Mouse (Mus musculus) liver, embryonic 16.5 days (tissue): ENCODE results near the gene Kdm1a. TPM values are rescaled to one million over a fixed set of nuclear protein-coding genes. Genes with fewer than 3 reads are reported as not detected.

Source experiments
- ATAC-seq: fragments of 200-750 bp; cut with Nextera tagmentation; 2 replicates; pipeline ENCODE4 v1.8.0; 2017; ENCODE audit warnings: low read depth, mild to moderate bottlenecking, moderate number of reproducible peaks, moderate library complexity
- H3K27ac ChIP-seq: fragments of 300-500 bp; sonication (generic); 2 replicates; pipeline ENCODE4 v1.5.1; 2014; ENCODE audit warnings: mild to moderate bottlenecking, low read length
- H3K27me3 ChIP-seq: fragments of 300-500 bp; sonication (generic); 2 replicates; pipeline ENCODE4 v1.6.1; 2014; ENCODE audit warnings: low read depth, low read length, mixed read lengths; ENCODE audit not compliant: control insufficient read depth, insufficient read depth
- H3K36me3 ChIP-seq: fragments of 300-500 bp; sonication (generic); 2 replicates; pipeline ENCODE4 v1.6.1; 2014; ENCODE audit warnings: mild to moderate bottlenecking; ENCODE audit not compliant: control insufficient read depth, insufficient read depth
- H3K4me1 ChIP-seq: fragments of 300-500 bp; sonication (generic); 2 replicates; pipeline ENCODE4 v1.6.1; 2014; ENCODE audit warnings: low read depth, low read length, mixed read lengths; ENCODE audit not compliant: control insufficient read depth
- H3K4me2 ChIP-seq: fragments of 300-500 bp; sonication (generic); 2 replicates; pipeline ENCODE4 v1.6.1; 2014; ENCODE audit warnings: low read depth, low read length, mixed read lengths
- H3K4me3 ChIP-seq: fragments of 300-500 bp; sonication (generic); 2 replicates; pipeline ENCODE4 v1.5.1; 2014; ENCODE audit warnings: low read depth, mild to moderate bottlenecking, low read length
- H3K9ac ChIP-seq: fragments of 300-500 bp; sonication (generic); 2 replicates; pipeline ENCODE4 v1.6.1; 2014; ENCODE audit warnings: low read depth, low read length
- H3K9me3 ChIP-seq: fragments of 300-500 bp; sonication (generic); replicated peaks from 2 replicates; pipeline ENCODE4 v1.6.1; 2016; ENCODE audit warnings: low read length; ENCODE audit not compliant: control insufficient read depth
- WGBS: fragments of 180-500 bp; shearing (Covaris S2); extraction: QIAGEN DNeasy Blood & Tissue Kit; methylation state at CpG from one replicate; pipeline ENCODE4 v1.1.7; 2014; ENCODE audit not compliant: insufficient replicate concordance; 5-methylcytosine and 5-hydroxymethylcytosine counted together
- polyA plus RNA-seq: library from polyadenylated mRNA; unstranded; fragments of >200 nt; fragmentation: Nextera tagmentation; extraction: Ambion mirVana; gene quantifications from 2 replicates; pipeline ENCODE4 v1.2.1, GENCODE M21; 2015

Kdm1a gene
- polyA plus RNA-seq, 1 experiment from 2014 or later, result 6.6 TPM

DNA sequence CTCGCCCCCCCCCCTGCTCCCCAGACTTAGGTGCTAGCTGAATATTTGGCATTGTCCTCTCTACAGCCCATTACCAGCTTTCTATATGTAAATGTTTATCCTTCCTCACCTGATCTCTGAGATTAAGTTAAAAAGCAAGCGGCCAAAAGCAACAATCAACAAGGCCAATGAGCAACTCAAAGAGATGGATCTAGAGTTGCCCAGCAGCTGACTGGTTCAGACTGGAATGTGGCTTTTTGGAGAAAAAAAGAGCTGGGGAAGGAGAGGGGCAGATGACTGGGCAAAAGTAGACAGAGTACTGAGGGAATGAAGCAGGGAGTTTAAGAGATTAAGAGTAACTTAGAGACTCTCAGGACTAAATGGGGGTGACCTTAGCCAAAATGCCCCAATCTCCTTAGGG lies 8.5 kb downstream of the Kdm1a start:
- no peaks in the 10 kb centered on the region for H3K9me3 ChIP-seq
- no peaks in the 10 kb centered on the region for H3K27me3 ChIP-seq
- WGBS, result 67% methylated on average over 2 of the region's 2 CpGs
- H3K9ac ChIP-seq, result no peak overlapping the region
- H3K27ac ChIP-seq, result no peak overlapping the region
- H3K4me3 ChIP-seq, result no peak overlapping the region
- H3K36me3 ChIP-seq, result no peaks in the 10 kb centered on the region
- no peak for ATAC-seq
- no peaks in the 10 kb centered on the region; the same call in 1 of the 2 replicates for H3K4me1 ChIP-seq
- H3K4me2 ChIP-seq, result no peak overlapping the region

DNA sequence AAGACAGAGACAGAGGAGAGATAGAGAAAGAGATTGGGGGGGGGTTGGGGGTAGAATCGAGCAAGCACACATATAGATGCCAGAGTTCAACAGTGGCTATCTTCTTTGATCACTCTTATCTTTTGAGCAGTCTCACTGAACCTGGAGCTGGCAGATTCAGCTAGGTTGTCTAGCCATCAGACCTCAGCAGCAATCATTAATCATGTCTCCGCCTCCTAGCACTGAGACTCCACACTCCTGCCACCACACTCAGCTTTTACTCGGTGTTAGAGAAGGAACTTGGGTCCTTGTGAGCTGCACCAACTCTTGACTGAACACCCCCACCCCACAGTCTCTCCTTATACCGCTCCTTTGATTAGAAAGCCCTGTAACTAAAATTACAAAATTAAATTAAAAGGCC lies 10.4 kb downstream of the Kdm1a start:
- 31% methylated on average over 4 of the region's 4 CpGs for WGBS
- H3K9ac ChIP-seq, result no peak overlapping the region
- H3K4me1 ChIP-seq, result peaks cover 7% of the 10 kb centered on the region
- ATAC-seq, result no peak
- no peak overlapping the region for H3K4me3 ChIP-seq
- no peak overlapping the region for H3K27ac ChIP-seq
- no peaks in the 10 kb centered on the region for H3K36me3 ChIP-seq
- H3K9me3 ChIP-seq, result no peaks in the 10 kb centered on the region
- no peaks in the 10 kb centered on the region for H3K27me3 ChIP-seq
- H3K4me2 ChIP-seq, result no peak overlapping the region

DNA sequence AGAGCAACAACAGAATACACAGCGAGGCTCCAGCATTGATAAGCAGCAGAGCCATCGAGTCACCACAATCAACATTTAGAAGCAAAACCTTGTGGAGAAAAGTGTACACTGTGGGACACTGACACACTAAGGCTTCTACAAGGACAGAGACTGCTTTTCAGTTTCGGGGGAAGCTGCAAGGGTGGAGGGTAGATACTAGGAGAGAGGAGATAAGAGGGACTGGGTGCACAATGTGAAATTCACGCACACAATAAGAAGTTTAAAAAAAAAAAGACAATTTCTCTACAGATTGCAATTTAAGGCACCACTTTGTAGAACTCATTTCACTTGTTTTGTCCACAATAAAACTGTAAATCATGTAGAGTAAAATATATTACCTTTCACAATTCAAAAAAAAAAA lies 14.5 kb downstream of the Kdm1a start:
- H3K27me3 ChIP-seq, result no peaks in the 10 kb centered on the region
- H3K27ac ChIP-seq, result no peak overlapping the region
- WGBS, result 22% methylated on average over 4 of the region's 4 CpGs
- H3K9me3 ChIP-seq, result no peaks in the 10 kb centered on the region
- no peaks in the 10 kb centered on the region for H3K36me3 ChIP-seq
- H3K9ac ChIP-seq, result no peak overlapping the region
- H3K4me2 ChIP-seq, result peak overlapping the region; percentile 2; the same call in 1 of the 2 replicates
- ATAC-seq, result 0 out of 2 replicates have a peak, but pooled peaks have one; percentile 35
- H3K4me1 ChIP-seq, result peaks cover 7% of the 10 kb centered on the region
- H3K4me3 ChIP-seq, result no peak overlapping the region

DNA sequence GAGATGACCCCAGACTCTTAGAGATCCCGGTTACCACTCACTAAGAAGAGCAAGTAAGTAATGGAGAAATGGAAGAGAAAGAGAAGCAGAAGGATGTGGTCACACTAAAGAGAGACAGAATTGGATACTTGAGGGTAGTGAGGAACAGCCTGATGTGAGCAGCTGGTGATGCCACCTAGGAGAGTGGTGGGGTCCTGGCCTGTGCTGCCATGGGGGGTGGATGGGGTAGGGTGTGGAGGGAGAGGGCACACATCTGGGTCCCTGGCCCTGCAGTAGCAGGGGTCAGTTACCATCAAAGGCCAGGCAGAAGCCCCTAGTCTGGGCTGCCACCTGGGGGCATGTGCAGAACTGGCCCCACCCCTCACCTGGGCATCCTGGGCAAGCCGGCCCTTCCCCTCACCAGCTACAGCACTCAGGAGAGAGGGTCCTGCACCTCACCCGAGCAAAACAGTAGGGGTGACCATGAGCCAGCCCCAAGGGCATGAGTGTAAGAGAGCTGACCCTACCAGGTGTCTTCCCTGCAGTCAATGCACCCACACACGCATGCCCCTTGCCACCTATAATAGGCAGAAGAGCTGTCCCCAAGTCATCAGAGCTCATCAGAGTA lies 15.2 kb downstream of the Kdm1a start:
- Histone ChIP-seq H3K4me2 (no peak overlapping the region), H3K4me1 (peaks cover 7% of the 10 kb centered on the region), H3K9me3 (no peaks in the 10 kb centered on the region), H3K4me3 (no peak overlapping the region), H3K27ac (no peak overlapping the region), H3K9ac (no peak overlapping the region), H3K36me3 (no peaks in the 10 kb centered on the region), H3K27me3 (no peaks in the 10 kb centered on the region)
- ATAC-seq, result no peak
- 69% methylated on average over 4 of the region's 4 CpGs for WGBS

DNA sequence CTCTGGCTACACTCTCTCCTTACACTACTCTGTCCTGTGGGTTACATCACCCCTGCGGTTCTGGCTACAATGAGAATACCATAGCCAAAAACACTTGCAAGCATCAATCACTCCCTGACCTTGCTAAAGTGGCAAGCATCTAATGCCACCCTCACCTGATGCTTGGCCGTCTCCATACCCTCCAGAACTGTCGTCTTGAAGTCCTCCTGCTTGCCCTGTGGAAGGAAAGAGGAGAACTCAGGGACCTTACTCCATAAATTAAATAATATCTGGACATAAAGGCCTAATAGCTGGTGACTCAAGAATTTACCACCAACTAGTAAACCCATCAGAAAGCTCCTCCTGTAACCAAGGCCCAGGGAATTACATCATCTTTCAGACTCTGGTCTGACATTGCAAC lies 20.6 kb downstream of the Kdm1a start:
- ATAC-seq, result no peak
- 85% methylated on average over 3 of the region's 3 CpGs for WGBS
- no peaks in the 10 kb centered on the region for H3K36me3 ChIP-seq
- H3K4me1 ChIP-seq, result no peaks in the 10 kb centered on the region
- no peak overlapping the region for H3K27ac ChIP-seq
- no peak overlapping the region for H3K4me2 ChIP-seq
- H3K9ac ChIP-seq, result no peak overlapping the region
- no peaks in the 10 kb centered on the region for H3K27me3 ChIP-seq
- no peaks in the 10 kb centered on the region for H3K9me3 ChIP-seq
- no peak overlapping the region for H3K4me3 ChIP-seq

DNA sequence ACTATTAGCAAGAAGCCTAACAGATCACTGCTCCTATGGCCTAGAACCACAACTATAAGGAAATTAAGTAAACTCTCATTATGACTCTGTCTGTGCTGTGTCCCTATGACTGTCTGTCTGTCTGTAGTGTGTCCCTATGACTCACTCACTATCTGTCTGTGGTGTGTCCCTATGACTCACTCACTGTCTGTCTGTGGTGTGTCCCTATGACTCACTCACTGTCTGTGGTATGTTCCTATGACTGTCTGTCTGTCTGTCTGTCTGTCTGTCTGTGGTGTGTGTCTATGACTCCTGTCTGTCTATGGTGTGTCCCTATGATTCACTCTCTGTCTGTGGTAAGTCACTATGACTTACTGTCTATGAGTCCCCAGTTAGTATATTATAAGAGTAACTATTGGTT lies 32.5 kb downstream of the Kdm1a start:
- H3K27ac ChIP-seq, result no peak overlapping the region
- no peaks in the 10 kb centered on the region; the same call in 1 of the 2 replicates for H3K36me3 ChIP-seq
- no peak overlapping the region for H3K9ac ChIP-seq
- no peaks in the 10 kb centered on the region for H3K4me1 ChIP-seq
- no peaks in the 10 kb centered on the region for H3K27me3 ChIP-seq
- no peak overlapping the region for H3K4me3 ChIP-seq
- no peak for ATAC-seq
- H3K4me2 ChIP-seq, result no peak overlapping the region
- H3K9me3 ChIP-seq, result no peaks in the 10 kb centered on the region

DNA sequence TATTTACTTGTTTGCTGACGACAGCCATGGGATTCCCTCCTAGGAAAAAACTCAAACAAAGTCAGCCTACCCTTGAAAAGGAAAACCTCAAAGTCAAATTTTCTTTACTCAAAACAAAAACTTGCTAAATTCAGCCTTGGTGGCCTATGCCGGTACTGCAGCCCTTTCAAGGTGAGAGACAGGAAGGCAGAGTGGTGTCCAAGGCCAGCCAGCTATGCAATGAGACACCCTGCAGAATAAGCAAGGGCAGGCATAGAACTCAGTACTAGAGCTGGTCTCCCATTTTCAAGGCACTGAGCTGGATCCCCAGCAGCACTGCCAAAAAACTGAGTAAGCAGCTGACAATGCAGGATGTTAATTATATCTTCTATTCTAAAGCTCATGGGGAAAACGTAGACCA lies 33.9 kb downstream of the Kdm1a start:
- no peak for ATAC-seq
- Histone ChIP-seq H3K36me3 (no peaks in the 10 kb centered on the region; the same call in none of the 2 replicates), H3K4me1 (no peaks in the 10 kb centered on the region), H3K27me3 (no peaks in the 10 kb centered on the region), H3K4me2 (no peak overlapping the region), H3K9me3 (no peaks in the 10 kb centered on the region), H3K27ac (no peak overlapping the region), H3K4me3 (no peak overlapping the region), H3K9ac (no peak overlapping the region)
- 73% methylated on average over 3 of the region's 3 CpGs for WGBS

DNA sequence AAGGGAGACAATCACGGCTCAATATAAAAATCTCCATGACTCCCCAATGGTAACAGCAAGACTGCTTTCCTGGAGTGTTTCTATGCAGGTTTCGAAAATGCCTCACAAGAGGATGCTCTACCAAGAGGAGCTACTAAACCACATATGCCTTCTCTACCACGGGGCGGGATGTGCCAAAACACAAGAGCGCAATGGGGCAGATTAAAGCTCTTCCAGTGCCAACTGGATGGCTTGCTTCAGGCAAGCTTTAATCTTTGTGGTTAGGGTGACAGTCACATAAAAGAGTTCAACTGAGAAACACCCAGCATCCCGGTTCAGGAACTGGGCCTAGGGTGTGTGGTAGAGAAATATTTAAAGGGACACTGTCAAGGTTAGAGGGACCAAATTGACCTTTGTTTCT lies 39.8 kb downstream of the Kdm1a start:
- Histone ChIP-seq H3K9me3 (no peaks in the 10 kb centered on the region), H3K4me3 (no peak overlapping the region), H3K4me1 (no peaks in the 10 kb centered on the region), H3K27ac (no peak overlapping the region), H3K27me3 (no peaks in the 10 kb centered on the region), H3K36me3 (peaks cover 7% of the 10 kb centered on the region), H3K4me2 (no peak overlapping the region), H3K9ac (no peak overlapping the region)
- no peak for ATAC-seq
- WGBS, result 84% methylated on average over 6 of the region's 6 CpGs

DNA sequence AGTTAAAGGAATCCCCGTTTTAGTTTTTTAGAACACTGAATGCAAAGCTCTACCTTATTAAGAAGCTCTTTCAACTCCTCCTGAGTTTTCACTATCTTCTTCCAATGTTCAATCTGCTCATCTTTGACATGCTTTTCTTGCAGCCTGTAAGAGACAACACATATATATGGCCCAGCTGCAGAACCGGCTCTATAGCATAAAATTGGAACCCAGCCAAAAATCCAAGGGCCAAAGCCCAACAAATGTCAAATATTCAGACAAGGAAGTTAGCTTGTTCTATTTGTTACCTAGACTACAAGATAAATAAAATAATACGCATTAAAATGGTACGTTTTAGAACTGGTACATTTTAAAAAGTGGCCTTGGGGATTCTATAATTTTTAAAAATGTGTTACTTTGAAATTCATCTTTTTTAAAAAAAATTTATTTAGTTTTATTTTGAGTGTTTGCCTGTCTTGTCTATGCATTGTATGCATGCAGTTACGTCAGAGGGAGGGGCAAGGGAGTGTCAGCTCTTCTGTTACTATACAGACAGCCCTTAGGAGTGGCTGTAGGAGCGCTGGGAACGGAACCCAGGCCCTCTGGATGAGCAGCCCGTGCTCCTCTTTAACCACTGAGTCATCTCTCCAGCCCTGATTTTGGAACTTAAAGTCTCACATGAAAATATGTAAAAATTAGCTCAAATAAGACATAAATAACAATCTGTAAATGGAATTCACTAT lies 42.1 kb downstream of the Kdm1a start:
- peaks cover 14% of the 10 kb centered on the region for H3K36me3 ChIP-seq
- WGBS, result 77% methylated on average over 8 of the region's 8 CpGs

More for the DNA sequence above, 42.1 kb downstream of the Kdm1a start:
- Histone ChIP-seq H3K27ac (no peak overlapping the region), H3K9ac (no peak overlapping the region), H3K4me1 (no peaks in the 10 kb centered on the region), H3K9me3 (no peaks in the 10 kb centered on the region), H3K27me3 (no peaks in the 10 kb centered on the region), H3K4me2 (no peak overlapping the region), H3K4me3 (no peak overlapping the region)
- ATAC-seq, result no peak
